Mouse (Mus musculus): ENCODE data around the gene Clcf1. TPM values are rescaled to one million over a fixed set of nuclear protein-coding genes. Genes with fewer than 3 reads are reported as not detected.
A peak's percentile ranks its signal among the peaks of the same experiment; 100 is the strongest.
"Not testable (repeated sequence)": the region's sequence is repeated elsewhere in the genome, so short reads cannot be mapped to it uniquely, and the experiment has no call there.

The Clcf1 gene
- polyA plus RNA-seq, 1 experiment, result 4.5 TPM

DNA sequence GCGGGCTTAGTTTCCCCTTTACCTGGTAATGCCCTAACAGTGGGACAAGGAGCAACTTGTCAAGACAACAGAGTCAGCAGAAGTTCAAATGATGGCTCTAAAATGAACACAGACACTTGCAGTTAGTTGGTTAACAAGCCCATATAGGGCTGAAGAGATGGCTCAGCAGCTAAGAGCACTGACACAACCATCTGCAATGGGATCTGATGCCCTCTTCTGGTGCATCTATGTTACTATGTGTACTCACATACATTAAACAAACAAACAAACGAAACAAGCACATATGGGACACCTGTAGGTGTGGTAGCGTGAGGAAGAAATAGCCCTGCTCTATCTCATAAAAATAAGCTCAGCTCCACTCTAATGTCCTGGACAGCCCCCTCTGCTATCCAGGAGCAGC, 28.4 kb downstream of the Clcf1 start:
- DNase-seq (ENCODE audit: extremely low spot score in 1 of 2, low spot score in 1 of 2), result no peak

DNA sequence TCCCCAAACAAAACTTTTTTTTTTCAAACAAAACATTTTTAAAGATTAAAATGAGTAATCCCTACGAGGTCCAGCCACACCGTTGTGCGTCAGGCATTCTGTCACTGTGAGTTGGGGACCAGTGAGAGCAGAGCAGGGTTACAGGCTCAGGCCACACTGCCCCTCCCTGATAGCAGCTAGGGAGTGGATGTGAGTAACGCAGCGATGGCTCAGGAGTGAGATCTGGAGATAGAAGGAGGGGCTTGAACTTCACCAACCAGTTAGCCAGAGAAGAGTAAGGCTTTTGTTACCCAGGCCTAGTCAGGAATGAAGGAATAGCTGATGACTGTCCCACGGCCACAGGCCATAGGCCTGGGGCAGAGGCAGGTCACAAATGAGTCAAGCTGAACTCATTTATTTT, 30.7 kb downstream of the Clcf1 start:
- DNase-seq (ENCODE audit: extremely low spot score in 1 of 2, low spot score in 1 of 2), result no peak

DNA sequence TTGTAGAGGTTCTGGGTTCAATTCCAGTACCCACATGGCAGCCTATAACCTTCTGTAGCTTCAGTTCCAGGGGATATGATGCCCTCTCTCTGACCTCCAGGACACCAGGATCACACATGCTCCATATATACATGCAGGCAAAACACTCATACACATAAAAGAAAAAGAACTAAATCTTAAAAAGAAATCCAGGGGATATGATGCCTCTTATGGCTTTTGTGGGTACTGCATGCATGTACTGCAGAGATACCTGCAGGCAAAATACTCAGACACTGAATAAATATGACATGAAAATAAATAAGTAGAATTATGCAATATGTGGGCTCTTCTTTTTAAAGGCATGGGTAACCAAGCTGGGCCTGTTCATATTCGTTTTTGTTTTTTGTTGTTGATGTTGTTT, 33.0 kb downstream of the Clcf1 start:
- DNase-seq (ENCODE audit: extremely low spot score in 1 of 2, low spot score in 1 of 2), result no peak

GRCm38 (mm10) chr19:4248683-4249082, 34.6 kb downstream of the Clcf1 start:
- DNase-seq (ENCODE audit: extremely low spot score in 1 of 2, low spot score in 1 of 2), result not testable (repeated sequence)

DNA sequence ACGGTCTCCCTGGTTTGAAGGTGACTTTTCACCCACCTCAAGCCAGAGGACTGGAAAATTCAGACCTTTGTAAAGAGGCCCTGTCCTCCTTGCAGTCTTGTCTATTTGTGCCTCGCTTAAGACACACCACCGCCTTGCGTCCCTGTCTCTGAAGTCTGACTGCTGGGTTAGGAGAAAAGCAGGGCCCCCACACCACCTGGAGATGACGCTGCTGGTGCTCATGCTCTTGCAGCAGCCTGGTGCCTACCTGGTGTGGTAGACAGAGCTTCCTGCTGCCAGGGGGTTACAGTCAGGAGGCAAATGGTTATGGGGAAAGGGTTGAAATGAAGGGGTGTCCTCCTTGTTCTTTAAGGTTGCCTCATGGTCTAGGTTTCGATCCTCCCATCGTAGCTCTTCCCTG, 40.2 kb downstream of the Clcf1 start:
- DNase-seq (ENCODE audit: extremely low spot score in 1 of 2, low spot score in 1 of 2), result no peak

- no peak for DNase-seq (ENCODE audit: extremely low spot score in 1 of 2, low spot score in 1 of 2)
Measured at GRCm38 (mm10) chr19:4255583-4256162, 41.6 kb downstream of the Clcf1 start.

DNA sequence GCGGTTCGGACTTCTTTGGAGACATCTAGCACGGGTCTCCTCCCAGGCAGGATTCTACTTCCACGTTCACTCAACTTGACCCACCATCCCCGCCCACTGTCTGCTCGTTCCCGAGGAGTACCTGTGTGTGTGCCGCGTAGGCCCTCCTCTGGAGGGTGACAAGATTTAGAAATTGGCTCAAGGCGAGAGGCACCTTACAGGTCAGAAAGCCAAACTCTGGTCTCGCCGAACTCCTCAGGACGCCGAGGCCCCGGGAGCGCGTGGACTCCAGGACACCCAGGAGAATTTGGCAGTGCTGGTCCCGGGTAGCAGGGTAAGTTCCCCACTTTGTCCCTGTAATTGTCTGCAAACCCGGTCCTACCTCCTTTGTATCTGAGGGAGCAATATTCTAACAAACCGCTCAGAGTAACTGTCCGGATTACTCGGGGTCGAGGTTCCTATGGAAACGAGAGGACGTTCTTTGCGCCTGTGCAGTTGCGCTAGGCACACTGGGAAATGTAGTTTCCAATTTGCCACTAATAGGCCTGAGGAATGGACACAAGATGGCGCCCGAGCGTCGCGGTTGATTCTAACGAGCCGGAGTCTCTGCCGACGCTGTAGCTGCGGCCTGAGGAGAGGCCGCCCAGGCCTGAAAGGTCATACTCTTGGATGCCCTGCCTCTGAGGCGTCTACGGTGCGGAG, 43.3 kb downstream of the Clcf1 start:
- DNase-seq (ENCODE audit: extremely low spot score in 1 of 2, low spot score in 1 of 2), result peak; percentile 86 to 97

- no peak for DNase-seq (ENCODE audit: extremely low spot score in 1 of 2, low spot score in 1 of 2)
Measured at GRCm38 (mm10) chr19:4257897-4258252, 43.8 kb downstream of the Clcf1 start.

DNA sequence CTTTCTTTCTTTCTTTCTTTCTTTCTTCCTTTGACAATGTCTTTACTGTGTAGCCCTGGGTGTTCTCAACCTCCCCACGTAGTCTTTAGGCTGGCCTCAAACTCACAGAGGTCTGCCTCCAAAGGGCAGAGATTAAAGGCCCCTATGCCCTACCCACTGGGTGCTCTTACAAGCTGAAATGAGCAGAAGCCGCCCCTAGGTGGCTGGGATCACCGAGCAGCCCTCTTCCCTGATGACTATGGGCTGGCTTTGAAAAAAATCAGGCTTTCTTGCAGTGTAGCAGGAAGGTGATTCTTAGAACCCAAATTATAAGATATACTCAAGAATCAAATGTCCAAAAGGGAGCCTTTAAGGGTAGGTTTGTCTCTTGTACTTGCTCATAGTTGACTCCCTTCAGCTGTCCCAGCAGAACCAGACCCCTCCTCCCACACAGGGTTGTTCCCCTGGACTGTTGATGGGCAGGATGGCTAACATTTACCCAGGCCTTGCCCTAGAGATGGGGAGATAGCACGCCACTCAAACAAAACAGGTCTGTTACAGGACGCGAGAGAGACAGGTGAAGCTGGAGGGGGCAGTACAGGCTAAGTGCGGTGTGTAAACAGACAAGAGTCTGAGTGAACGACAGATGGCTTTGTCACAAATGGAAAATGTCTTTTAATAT, 47.1 kb downstream of the Clcf1 start:
- no peak for DNase-seq (ENCODE audit: extremely low spot score in 1 of 2, low spot score in 1 of 2)

DNA sequence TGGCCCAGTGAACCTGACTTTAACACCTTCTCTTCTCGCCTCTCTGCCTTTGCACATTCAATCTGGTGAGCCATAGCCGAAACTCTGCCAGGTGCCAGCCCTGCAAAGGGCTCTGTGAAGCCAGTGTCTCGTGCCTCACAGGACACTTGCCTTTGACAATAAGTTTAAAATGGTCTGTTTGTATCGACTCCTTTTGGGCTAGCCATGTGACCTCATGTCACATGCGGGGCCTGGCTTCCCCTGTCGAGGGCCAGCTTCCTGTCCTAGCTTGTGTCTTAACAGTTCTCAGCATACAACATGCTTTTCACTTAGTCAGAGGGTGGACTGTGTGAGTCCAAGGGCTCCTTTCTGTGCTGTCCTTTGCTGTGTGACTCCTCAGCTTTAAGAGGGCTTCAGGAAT, 48.7 kb downstream of the Clcf1 start:
- no peak for DNase-seq (ENCODE audit: extremely low spot score in 1 of 2, low spot score in 1 of 2)

- DNase-seq (ENCODE audit: extremely low spot score in 1 of 2, low spot score in 1 of 2), result no peak
Measured at GRCm38 (mm10) chr19:4263702-4264101, 49.7 kb downstream of the Clcf1 start.

- DNase-seq (ENCODE audit: extremely low spot score in 1 of 2, low spot score in 1 of 2), result no peak
Measured at GRCm38 (mm10) chr19:4264171-4264780, 50.2 kb downstream of the Clcf1 start.

DNA sequence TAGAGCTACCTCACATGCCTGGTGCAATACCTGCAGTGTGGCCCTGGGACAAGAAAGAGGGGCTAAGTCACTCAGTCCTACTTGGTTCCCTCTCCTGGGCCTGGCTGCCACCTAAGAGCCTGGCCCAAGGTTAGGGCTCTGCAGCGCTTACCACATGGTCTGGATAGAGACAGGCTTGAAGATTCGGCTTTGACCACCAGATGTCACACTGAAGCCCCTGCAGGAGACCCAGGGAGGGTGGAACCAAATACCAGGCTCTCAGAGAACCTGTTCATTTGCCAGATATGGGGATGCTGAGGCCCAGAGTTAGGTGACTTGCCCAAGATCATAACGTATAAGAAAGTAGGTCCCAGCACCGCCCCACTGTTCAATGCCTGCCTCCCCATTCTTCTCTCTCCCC, 51.9 kb downstream of the Clcf1 start:
- no peak for DNase-seq (ENCODE audit: extremely low spot score in 1 of 2, low spot score in 1 of 2)

DNA sequence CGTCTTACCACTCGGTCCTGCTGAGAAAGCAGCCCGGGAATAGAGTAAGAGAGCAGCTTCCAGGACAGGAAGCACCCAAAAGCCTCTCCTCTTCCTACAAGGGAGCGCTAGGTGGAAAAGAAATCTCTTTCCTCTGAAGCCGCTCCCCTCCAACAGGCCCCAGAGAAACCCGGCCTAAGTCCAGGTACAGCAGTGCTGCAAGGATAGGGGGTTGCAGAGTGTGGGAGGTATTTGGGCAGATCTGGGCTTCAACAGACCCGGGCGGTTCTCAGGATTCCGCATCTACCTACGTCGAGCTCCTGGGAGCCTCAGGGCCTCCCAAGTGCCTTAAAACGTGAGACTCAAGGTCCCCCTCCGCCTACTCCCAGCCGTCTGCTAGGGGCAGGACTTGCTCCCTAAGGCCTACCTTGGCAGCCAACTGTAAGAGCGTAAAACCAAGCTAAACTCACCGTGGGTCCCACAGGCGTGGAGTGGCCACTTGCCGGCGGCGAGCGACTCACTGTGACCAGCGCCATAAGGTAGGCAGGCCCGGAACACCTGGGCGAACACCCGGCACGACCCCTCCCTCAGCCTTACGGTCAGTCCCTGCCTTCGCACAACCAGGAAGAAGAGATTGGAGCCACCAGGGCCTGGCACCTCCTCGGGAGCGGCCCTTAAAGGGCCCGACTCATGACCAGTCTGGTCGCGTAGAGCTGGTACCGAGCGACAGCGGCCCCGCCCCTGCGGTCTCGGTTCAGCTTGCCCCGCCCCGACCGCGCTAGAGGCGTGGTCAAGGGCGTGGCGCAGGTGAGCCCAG, 54.7 kb downstream of the Clcf1 start, which contains the start of gene Ssh3:
TSS of gene Ssh3 (minus strand) at position 615 of the 796 bp plus-strand sequence.
- DNase-seq (ENCODE audit: extremely low spot score in 1 of 2, low spot score in 1 of 2), result peak; percentile 54 to 76

GRCm38 (mm10) chr19:4270187-4270586, 56.1 kb downstream of the Clcf1 start:
- no peak for DNase-seq (ENCODE audit: extremely low spot score in 1 of 2, low spot score in 1 of 2)

DNA sequence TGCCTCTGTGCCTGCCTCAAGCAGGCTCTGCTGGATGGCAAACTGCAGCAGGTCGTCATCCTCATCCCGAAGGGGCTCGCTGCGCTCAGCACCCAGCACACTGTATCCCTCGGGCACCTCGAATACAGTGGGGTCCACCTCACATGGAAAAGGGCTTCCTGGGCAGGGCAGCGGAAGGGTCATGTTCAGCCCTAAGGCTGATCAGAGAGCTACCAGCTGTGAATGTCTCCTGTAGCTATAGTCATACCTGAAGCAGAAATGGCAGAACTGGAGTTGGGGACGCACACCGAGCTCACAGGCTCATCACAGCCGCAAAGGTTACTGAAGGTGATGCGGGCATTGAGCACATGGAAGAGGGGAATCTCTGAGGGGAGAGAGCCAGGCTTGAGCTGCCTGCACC, 56.9 kb downstream of the Clcf1 start:
- DNase-seq (ENCODE audit: extremely low spot score in 1 of 2, low spot score in 1 of 2), result no peak

Other genes starting within 250 kb of the Clcf1 start
- 3.5 and 3.6 TPM in 2 replicates for gene Aldh3b2, start 241.9 kb upstream of the Clcf1 start, polyA plus RNA-seq (2012; rRNA removed)
- 5.6 and 5.8 TPM in 2 replicates for gene Acy3, start 227.7 kb upstream of the Clcf1 start, polyA plus RNA-seq (2012; rRNA removed)
- not detected in 2 replicates for gene Tbx10, start 221.5 kb upstream of the Clcf1 start, polyA plus RNA-seq (2012; rRNA removed)
- gene Nudt8, start 213.7 kb upstream of the Clcf1 start, polyA plus RNA-seq (2012; rRNA removed), result 7.1 and 8.4 TPM in 2 replicates
- gene Gm49405, start 213.6 kb upstream of the Clcf1 start, polyA plus RNA-seq (2012; rRNA removed), result 6.3 TPM in 2 replicates
- gene Doc2g, start 210.9 kb upstream of the Clcf1 start, polyA plus RNA-seq (2012; rRNA removed), result 287 and 325 TPM in 2 replicates
- 248 and 270 TPM in 2 replicates for gene Ndufv1, start 201.4 kb upstream of the Clcf1 start, polyA plus RNA-seq (2012; rRNA removed)
- 454 and 506 TPM in 2 replicates for gene Gstp1, start 176.3 kb upstream of the Clcf1 start, polyA plus RNA-seq (2012; rRNA removed)
- 5.1 and 14.7 TPM in 2 replicates for gene Gstp2, start 168.2 kb upstream of the Clcf1 start, polyA plus RNA-seq (2012; rRNA removed)
- not detected in 2 replicates for gene Gstp3, start 154.7 kb upstream of the Clcf1 start, polyA plus RNA-seq (2012; rRNA removed)
- gene Cabp2, start 132.7 kb upstream of the Clcf1 start, polyA plus RNA-seq (2012; rRNA removed), result not detected in 2 replicates
- 50.3 and 58.5 TPM in 2 replicates for gene Cdk2ap2, start 117.1 kb upstream of the Clcf1 start, polyA plus RNA-seq (2012; rRNA removed)
- gene Pitpnm1, start 114.2 kb upstream of the Clcf1 start, polyA plus RNA-seq (2012; rRNA removed), result 290 and 305 TPM in 2 replicates
- 162 and 174 TPM in 2 replicates for gene Aip, start 88.4 kb upstream of the Clcf1 start, polyA plus RNA-seq (2012; rRNA removed)
- 0.06 and 0.11 TPM in 2 replicates for gene Gpr152, start 74.5 kb upstream of the Clcf1 start, polyA plus RNA-seq (2012; rRNA removed)
- 0.12 and 0.17 TPM in 2 replicates for gene Cabp4, start 70.2 kb upstream of the Clcf1 start, polyA plus RNA-seq (2012; rRNA removed)
- 183 and 225 TPM in 2 replicates for gene Coro1b, start 65.6 kb upstream of the Clcf1 start, polyA plus RNA-seq (2012; rRNA removed)
- gene Ptprcap, start 60.6 kb upstream of the Clcf1 start, polyA plus RNA-seq (2012; rRNA removed), result 1.9 and 2.3 TPM in 2 replicates
- gene Rps6kb2, start 50.9 kb upstream of the Clcf1 start, polyA plus RNA-seq (2012; rRNA removed), result 82.4 and 85.6 TPM in 2 replicates
- gene Carns1, start 38.8 kb upstream of the Clcf1 start, polyA plus RNA-seq (2012; rRNA removed), result 10.7 and 14.3 TPM in 2 replicates
- 2.6 and 3.3 TPM in 2 replicates for gene Tbc1d10c, start 23.0 kb upstream of the Clcf1 start, polyA plus RNA-seq (2012; rRNA removed)
- 347 and 379 TPM in 2 replicates for gene Ppp1ca, start 22.2 kb upstream of the Clcf1 start, polyA plus RNA-seq (2012; rRNA removed)
- 18.4 and 19.3 TPM in 2 replicates for gene Rad9a, start 12.6 kb upstream of the Clcf1 start, polyA plus RNA-seq (2012; rRNA removed)
- gene AC109138.7, start 119 bp downstream of the Clcf1 start, polyA plus RNA-seq (2012; rRNA removed), result not detected in 2 replicates
- 35.0 and 39.4 TPM in 2 replicates for gene Pold4, start 17.7 kb downstream of the Clcf1 start, polyA plus RNA-seq (2012; rRNA removed)
- gene Ssh3, start 54.9 kb downstream of the Clcf1 start, polyA plus RNA-seq (2012; rRNA removed), result 98.6 and 106 TPM in 2 replicates
- gene Ankrd13d, start 68.9 kb downstream of the Clcf1 start, polyA plus RNA-seq (2012; rRNA removed), result 73.1 and 77.0 TPM in 2 replicates
- 183 and 199 TPM in 2 replicates for gene Grk2, start 92.0 kb downstream of the Clcf1 start, polyA plus RNA-seq (2012; rRNA removed)
- gene Kdm2a, start 184.0 kb downstream of the Clcf1 start, polyA plus RNA-seq (2012; rRNA removed), result 68.7 and 69.6 TPM in 2 replicates
- 1.7 and 2.0 TPM in 2 replicates for gene Rhod, start 225.2 kb downstream of the Clcf1 start, polyA plus RNA-seq (2012; rRNA removed)